Mouse (Mus musculus): ENCODE results near the gene Pnmal1. TPM values are rescaled to one million over a fixed set of nuclear protein-coding genes. Genes with fewer than 3 reads are reported as not detected.

The Pnmal1 gene
- total and polyA plus RNA-seq, 2 experiments from 2014 or later, result 0.04 TPM; not detected in 1

DNA sequence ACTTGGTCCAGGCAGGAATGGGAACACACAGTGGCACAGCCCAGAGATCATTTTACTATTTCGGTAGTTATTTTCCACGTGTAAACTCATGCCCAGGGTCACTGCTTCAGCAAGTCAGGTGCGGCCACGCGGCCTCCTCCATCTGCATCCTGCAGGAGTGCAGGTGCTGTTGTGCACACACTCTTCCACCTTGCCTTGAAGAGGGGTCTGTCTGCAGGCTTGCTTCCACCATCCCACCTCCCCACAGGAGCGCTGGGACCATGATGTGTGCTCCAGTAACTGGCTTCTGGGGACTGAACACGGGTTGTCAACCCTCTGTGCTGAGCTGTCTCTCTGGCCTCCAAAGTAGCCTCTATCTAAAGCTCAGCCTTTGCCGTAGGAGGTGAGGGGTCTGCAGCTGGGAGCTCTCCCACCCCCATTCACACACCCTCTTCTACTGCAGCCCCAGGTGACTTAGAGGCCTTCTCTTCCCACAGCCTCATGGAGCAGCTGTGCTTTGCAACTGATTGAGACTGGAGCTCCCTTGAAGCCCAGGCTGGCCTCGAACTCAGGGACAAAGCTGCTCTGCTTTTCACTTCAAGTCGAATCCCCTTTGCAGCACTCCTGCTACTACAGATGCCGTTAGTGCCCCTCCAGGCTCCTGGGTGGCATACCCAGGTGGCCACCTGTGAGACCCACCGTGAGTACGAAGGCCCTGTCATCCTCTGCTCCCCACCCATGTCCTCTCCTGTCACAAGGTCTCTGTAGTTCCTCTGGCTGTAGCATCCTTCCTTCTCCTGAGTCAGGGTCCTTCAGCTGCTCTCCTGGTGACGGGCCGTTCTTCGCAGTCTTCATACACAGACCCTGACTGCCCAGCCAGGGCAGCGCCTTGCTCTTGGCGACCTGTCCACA is 44.8 kb upstream of the Pnmal1 start:
- ATAC-seq (ENCODE audit: insufficient read depth, low read depth) (no peak), DNase-seq (ENCODE audit: low spot score) (no peak)
- Histone ChIP-seq H3K4me2 (ENCODE audit: low read depth, low read length) (no peak overlapping the region), H3K9me3 (replicated peaks; ENCODE audit: control insufficient read depth, low read length) (no peaks in the 10 kb centered on the region), H3K9ac (replicated peaks; ENCODE audit: low read depth, low read length) (no peak overlapping the region), H3K4me1 (ENCODE audit: control insufficient read depth, insufficient read depth) (peaks cover 11% of the 10 kb centered on the region; the same call in 1 of the 2 replicates), H3K27me3 (ENCODE audit: control insufficient read depth, insufficient read depth, low read length) (0 out of 2 replicates have a peak, but pooled peaks cover 8% of the 10 kb centered on the region), H3K4me3 (ENCODE audit: low read depth, low read length) (no peak overlapping the region), H3K27ac (ENCODE audit: low read depth) (no peak overlapping the region), H3K36me3 (replicated peaks; ENCODE audit: control insufficient read depth, insufficient read depth, low read length) (peaks cover 54% of the 10 kb centered on the region)
- TF ChIP-seq CTCF (IDR thresholded peaks at IDR 0.05; ENCODE audit: low read depth) (no peak), EP300 (IDR thresholded peaks at IDR 0.05; ENCODE audit: low read depth) (no peak)
- WGBS, result 83% methylated on average over 18 of the region's 18 CpGs

- peaks cover 61% of the 10 kb centered on the region for H3K36me3 ChIP-seq (replicated peaks; ENCODE audit: control insufficient read depth, insufficient read depth, low read length)
- 0 out of 2 replicates have a peak, but pooled peaks cover 3% of the 10 kb centered on the region for H3K27me3 ChIP-seq (ENCODE audit: control insufficient read depth, insufficient read depth, low read length)
- TF ChIP-seq CTCF (IDR thresholded peaks at IDR 0.05; ENCODE audit: low read depth) (no peak), EP300 (IDR thresholded peaks at IDR 0.05; ENCODE audit: low read depth) (no peak)
- no peak overlapping the region for H3K4me2 ChIP-seq (ENCODE audit: low read depth, low read length)
- no peak overlapping the region for H3K27ac ChIP-seq (ENCODE audit: low read depth)
- WGBS, result 89% methylated on average over 32 of the region's 32 CpGs
- ATAC-seq (ENCODE audit: insufficient read depth, low read depth) (no peak), DNase-seq (ENCODE audit: low spot score) (no peak)
- H3K9me3 ChIP-seq (replicated peaks; ENCODE audit: control insufficient read depth, low read length), result no peaks in the 10 kb centered on the region
- H3K9ac ChIP-seq (replicated peaks; ENCODE audit: low read depth, low read length), result no peak overlapping the region
- H3K4me1 ChIP-seq (ENCODE audit: control insufficient read depth, insufficient read depth), result peaks cover 19% of the 10 kb centered on the region; the same call in 1 of the 2 replicates
- no peak overlapping the region for H3K4me3 ChIP-seq (ENCODE audit: low read depth, low read length)
Measured at GRCm38 (mm10) chr7:16915461-16916340, 43.8 kb upstream of the Pnmal1 start.

DNA sequence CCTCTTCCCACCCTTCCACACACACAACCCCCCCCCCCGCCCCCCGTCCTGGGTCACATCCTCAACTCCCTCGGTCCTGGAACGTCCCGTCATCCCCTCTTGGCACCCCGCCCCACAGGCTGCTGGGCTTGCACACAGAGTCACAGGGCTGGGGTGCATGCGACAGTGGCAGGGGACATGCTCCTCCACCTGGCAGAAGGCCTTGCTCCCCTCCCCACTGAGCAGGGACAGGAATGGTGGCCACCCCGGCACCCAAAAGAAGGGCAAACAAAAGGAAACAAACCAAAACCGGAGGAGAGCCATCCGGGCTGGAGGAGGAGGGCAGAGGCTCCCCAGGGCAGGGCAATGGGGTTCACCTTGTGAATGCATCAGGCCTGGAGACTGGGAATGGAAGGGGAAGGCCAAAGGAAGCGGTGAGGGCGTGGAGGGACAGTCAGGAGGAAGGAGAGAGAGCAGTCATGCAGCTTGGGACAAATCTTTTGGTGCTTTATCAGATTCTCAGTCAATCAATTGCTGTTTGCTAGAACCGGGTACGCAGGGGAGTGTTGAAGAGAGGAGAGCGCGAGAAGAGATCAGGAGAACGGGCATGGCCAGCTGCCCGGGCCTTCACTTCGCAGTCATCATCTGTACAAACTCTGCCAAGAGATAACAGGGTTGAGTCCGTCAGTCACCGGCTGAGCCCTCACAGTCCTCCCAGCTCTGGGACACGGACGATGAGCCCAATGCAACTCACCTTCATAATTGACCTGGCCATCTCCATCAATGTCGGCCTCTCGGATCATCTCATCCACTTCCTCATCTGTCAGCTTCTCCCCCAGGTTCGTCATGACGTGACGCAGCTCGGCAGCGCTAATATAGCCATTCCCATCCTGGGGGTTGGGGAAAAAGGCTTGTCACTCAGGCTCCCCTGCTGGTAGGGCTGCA is 42.9 kb upstream of the Pnmal1 start:
- Histone ChIP-seq H3K4me3 (ENCODE audit: low read depth, low read length) (no peak overlapping the region), H3K9ac (replicated peaks; ENCODE audit: low read depth, low read length) (no peak overlapping the region), H3K27ac (ENCODE audit: low read depth) (no peak overlapping the region), H3K27me3 (ENCODE audit: control insufficient read depth, insufficient read depth, low read length) (no peaks in the 10 kb centered on the region), H3K4me2 (ENCODE audit: low read depth, low read length) (no peak overlapping the region), H3K36me3 (replicated peaks; ENCODE audit: control insufficient read depth, insufficient read depth, low read length) (peaks cover 61% of the 10 kb centered on the region), H3K4me1 (ENCODE audit: control insufficient read depth, insufficient read depth) (peaks cover 28% of the 10 kb centered on the region), H3K9me3 (replicated peaks; ENCODE audit: control insufficient read depth, low read length) (no peaks in the 10 kb centered on the region)
- 52% methylated on average over 30 of the region's 30 CpGs for WGBS
- TF ChIP-seq EP300 (IDR thresholded peaks at IDR 0.05; ENCODE audit: low read depth) (no peak), CTCF (IDR thresholded peaks at IDR 0.05; ENCODE audit: low read depth) (no peak)
- DNase-seq (ENCODE audit: low spot score), result no peak
- no peak for ATAC-seq (ENCODE audit: insufficient read depth, low read depth)

DNA sequence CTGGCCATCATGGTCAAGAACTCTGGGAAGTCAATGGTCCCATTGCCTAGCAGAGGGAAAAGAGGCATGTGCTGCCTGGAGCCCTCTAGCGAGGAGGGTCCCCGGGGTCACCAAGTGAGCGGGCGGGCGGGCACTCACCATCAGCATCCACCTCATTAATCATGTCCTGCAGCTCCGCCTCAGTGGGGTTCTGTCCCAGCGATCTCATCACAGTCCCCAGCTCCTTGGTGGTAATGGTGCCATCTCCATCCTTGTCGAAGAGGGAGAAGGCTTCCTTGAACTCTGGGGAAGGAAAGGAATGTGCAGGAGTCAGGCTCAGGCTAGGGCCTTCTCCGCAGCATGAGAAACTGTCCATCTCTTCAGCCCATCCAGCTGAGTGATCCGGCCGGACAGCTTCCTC is 42.0 kb upstream of the Pnmal1 start:
- Histone ChIP-seq H3K4me1 (ENCODE audit: control insufficient read depth, insufficient read depth) (peaks cover 36% of the 10 kb centered on the region), H3K9ac (replicated peaks; ENCODE audit: low read depth, low read length) (no peak overlapping the region), H3K4me3 (ENCODE audit: low read depth, low read length) (no peak overlapping the region), H3K4me2 (ENCODE audit: low read depth, low read length) (no peak overlapping the region), H3K27me3 (ENCODE audit: control insufficient read depth, insufficient read depth, low read length) (no peaks in the 10 kb centered on the region), H3K36me3 (replicated peaks; ENCODE audit: control insufficient read depth, insufficient read depth, low read length) (peaks cover 61% of the 10 kb centered on the region), H3K27ac (ENCODE audit: low read depth) (no peak overlapping the region), H3K9me3 (replicated peaks; ENCODE audit: control insufficient read depth, low read length) (no peaks in the 10 kb centered on the region)
- ATAC-seq (ENCODE audit: insufficient read depth, low read depth), result no peak
- TF ChIP-seq CTCF (IDR thresholded peaks at IDR 0.05; ENCODE audit: low read depth) (no peak), EP300 (IDR thresholded peaks at IDR 0.05; ENCODE audit: low read depth) (no peak)
- no peak for DNase-seq (ENCODE audit: low spot score)
- 79% methylated on average over 11 of the region's 11 CpGs for WGBS

- WGBS, result 82% methylated on average over 9 of the region's 9 CpGs
- no peak overlapping the region for H3K4me3 ChIP-seq (ENCODE audit: low read depth, low read length)
- H3K4me2 ChIP-seq (ENCODE audit: low read depth, low read length), result no peak overlapping the region
- ATAC-seq (ENCODE audit: insufficient read depth, low read depth), result no peak
- H3K27me3 ChIP-seq (ENCODE audit: control insufficient read depth, insufficient read depth, low read length), result no peaks in the 10 kb centered on the region
- peaks cover 61% of the 10 kb centered on the region for H3K36me3 ChIP-seq (replicated peaks; ENCODE audit: control insufficient read depth, insufficient read depth, low read length)
- no peak for TF ChIP-seq EP300 (IDR thresholded peaks at IDR 0.05; ENCODE audit: low read depth)
- TF ChIP-seq CTCF (IDR thresholded peaks at IDR 0.05; ENCODE audit: low read depth), result no peak
- no peak overlapping the region for H3K9ac ChIP-seq (replicated peaks; ENCODE audit: low read depth, low read length)
- H3K27ac ChIP-seq (ENCODE audit: low read depth), result no peak overlapping the region
- H3K9me3 ChIP-seq (replicated peaks; ENCODE audit: control insufficient read depth, low read length), result no peaks in the 10 kb centered on the region
- H3K4me1 ChIP-seq (ENCODE audit: control insufficient read depth, insufficient read depth), result peaks cover 42% of the 10 kb centered on the region
- DNase-seq (ENCODE audit: low spot score), result no peak
Measured at GRCm38 (mm10) chr7:16918014-16918413, 41.5 kb upstream of the Pnmal1 start.

Measured in heart, postnatal 0 days (tissue).